Mouse (Mus musculus): Measurements from ENCODE around the gene Fbxw8.

Fbxw8 gene

DNA sequence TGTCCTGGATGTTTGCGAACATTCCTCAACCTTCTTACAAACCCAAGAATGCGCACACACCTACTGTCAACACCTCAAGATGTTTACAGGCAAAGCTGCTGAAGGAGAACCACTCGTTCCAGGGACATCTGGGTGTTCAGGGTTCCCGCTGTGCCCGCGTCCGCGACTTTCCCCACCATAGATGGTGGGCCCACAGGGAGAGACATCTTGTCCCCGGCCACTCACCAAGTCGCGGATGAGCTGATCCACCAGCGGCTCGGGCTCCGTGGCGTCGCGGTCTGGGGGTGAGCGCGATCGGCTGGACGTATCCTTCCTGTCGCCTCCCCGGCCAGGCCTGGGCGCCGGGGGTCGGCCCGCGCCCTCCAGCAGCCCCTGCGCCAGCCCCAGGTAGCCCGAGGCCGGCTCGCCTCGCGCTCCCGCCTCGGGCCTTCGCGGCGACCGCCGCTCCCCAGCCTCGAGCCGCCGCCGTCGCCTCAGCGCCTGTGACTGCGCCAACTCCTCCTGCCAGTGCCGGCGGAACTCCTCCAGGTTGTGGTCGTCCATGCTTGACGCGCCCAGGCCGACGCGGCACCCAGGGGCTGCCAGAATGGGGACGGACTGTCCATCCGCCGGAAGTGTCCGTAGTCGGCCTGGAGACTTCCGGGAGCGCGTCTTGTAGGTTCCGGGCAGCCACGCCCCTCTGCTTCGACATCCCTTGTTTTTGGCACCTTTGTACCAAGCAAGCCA is at the start of gene Fbxw8:
TSS of gene Fbxw8 (minus strand) at position 626 of the 726 bp plus-strand sequence.
- DNase-seq (ENCODE audit: low spot score in 2 of 2): peak; percentile 84 to 92

DNA sequence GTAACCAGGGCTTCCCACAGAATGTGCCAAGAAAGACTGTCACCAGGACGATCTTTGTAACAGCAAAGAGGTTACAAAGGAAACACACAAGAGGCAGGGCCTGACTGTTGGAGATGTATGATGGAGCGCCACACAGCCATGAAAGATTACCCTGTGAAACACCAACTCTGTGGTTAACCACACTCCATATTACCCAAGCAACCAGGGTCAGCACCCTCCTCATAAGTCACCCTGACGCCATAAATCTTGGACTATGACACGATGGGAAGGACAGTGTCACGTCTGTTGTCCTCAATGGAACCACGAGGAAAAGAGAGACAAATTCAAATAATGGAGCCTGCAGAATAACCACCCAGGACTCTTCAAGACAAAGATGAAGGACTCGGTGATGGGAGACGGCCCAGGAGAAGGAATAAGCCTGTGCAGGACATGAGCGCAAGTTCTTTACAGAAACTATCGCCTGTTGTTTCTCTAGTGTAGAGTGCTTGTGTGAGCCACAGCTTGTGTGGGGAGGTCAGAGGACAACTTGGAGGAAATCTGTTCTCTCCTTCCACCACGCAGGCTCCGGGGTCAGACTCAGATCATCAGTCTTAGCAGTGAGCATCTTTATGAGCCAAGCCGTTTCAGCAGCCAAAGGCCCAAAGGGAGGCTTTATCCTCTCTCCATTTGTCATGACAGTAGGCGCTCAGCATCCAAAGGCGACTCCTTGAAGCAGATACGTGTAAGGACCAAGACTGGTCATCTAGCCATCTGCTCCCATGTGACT is 49.6 kb upstream of the Fbxw8 start:
- no peak for DNase-seq (ENCODE audit: low spot score in 2 of 2)

DNA sequence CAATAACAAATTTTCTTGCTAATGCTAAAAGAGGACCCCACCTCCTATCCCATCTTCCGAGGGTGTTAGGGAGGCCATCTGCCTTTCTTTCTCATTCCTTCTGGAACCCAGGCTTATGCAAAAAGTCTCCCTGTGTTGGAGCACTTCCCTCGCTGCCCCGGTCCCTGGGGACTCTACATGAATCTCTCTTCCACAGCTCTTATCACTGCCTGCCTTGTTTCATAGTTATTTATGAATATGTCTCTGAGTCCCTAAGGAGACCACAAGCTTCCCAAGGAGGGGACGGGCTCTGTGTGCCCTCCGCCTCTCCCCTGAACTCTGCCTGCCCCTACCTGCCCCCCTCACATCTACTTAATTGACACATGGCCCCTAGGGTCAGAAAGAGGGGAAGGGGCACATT is 44.4 kb upstream of the Fbxw8 start:
- DNase-seq (ENCODE audit: low spot score in 2 of 2): no peak

DNA sequence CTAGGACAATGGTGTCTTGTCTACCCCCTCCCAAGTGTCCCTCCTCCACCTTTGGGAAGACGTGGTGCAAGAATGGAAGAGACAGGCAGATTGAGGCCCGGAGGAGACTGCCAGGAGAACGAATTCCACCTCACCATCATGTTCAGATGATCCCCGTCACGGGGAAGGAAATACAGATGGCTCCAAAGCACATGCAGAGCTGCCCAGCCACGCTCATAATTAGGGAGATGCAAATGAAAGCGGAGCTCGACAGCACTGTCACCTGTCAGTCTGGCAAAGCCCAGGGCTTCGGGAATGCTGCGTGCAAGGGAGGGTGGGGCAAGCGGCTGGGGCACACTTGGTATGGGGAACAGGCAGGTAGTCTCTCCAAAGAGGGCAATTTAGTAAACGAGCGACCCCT is 42.2 kb upstream of the Fbxw8 start:
- no peak for DNase-seq (ENCODE audit: low spot score in 2 of 2)

DNA sequence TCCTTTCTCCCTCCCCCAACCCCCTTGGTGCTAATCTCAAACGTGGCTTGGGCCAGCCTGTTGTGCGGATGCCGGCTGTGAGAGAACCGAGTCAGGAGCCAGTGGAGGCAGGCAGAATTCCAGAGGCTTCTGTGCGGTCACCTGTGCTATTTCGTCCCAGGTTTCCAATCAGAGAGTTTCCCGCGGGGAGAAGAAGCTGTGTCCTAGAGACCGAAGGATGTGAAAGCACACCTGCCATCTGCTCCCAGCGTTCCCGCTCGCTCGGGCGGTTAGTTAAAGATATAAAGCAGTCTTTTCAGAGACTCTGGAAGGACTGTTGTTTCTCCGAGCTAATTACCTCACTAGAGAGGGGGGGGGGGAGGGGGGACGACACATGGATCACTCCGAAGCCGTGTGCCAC is 37.0 kb upstream of the Fbxw8 start:
- DNase-seq (ENCODE audit: low spot score in 2 of 2): no peak

DNA sequence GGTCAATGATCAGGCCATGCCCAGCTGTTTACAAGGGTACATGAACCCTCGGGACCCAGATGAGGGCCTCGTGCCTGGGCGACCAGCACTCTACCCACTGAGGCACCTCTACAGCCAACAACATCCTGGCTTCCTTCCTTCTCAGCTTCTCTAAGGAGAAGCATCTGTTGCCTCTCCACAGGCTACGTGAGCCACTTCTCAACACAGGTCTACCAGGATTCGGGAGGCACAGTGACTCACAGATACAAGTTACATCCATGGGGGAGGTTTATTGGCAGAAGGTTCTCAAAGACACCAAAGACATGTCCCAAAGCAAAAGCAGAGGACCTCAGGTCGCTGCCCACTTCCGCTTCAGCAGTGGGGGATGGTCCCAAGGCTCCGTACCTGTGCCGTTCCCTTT is 35.2 kb upstream of the Fbxw8 start:
- DNase-seq (ENCODE audit: low spot score in 2 of 2): no peak

DNA sequence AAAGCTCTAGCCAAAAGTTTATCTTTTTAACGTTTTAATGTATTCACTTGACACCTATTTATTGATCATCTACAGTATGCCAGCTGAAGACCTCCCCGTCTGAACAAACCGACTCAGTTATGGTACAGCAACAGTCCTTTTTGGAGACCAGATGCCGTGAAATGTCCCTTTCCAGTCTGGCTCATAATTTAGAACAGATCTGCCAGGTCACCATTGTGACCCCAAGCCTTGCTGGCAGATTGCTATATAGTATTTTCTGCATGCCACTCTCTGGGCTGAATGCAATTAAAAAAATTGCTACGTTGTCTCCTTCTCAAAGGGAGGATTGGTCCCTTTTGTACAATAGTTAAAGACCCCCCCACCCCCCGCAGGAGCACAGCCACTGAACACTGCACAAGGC is 33.1 kb upstream of the Fbxw8 start:
- DNase-seq (ENCODE audit: low spot score in 2 of 2): no peak

DNA sequence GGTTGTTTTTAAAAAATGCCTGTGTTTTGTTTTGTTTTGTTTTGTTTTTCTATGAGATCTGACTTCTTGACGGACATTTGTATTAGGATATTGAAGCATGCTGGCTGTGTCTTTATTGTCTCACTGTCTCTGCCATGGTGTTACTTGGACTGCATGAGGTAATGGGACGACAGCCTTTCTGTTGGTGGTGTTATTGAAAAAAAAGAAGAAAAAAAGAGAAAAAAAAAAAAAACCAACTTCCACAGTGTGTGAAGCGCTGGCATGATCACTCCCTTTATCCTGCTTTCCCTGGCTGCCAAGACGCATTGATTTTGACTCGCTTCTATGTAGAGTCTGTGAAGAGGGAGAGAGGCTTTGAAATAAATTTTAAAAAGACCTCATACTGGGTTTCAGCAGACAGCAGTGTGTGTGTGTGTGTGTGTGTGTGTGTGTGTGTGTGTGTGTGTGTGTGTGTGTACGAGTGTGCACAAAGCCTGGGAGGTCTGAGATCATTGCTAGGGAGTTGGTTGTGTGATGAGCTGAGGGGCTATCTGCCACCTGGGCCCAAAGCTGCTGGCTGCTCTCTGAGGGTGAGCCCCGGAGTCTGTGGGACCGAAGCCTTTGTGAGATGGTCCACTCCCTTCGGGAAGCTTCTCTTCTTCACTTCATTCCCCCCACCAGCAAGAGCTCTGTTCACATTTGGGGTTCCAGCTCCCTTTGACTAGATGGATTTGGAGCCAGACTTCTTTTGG is 31.8 kb upstream of the Fbxw8 start:
- no peak for DNase-seq (ENCODE audit: low spot score in 2 of 2)

DNA sequence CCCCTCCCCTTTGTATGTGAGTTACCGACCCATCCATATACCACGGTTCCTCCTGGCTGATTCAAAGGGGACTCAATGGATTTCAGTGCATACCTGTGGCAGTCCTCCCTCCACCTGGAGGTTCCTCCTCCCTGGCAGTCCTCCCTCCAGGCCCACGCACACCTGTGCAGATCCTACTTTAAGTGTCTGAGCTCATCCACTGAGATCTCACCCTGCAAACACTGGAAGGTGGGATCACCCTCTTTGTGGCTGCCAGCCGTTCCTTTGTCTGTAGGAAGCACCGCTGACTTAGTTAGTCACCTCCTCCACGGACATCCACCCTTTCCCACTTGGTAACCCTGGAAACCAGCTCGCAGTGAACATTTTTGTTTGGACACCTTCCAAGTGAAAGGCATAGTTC is 22.4 kb upstream of the Fbxw8 start:
- no peak for DNase-seq (ENCODE audit: low spot score in 2 of 2)

DNA sequence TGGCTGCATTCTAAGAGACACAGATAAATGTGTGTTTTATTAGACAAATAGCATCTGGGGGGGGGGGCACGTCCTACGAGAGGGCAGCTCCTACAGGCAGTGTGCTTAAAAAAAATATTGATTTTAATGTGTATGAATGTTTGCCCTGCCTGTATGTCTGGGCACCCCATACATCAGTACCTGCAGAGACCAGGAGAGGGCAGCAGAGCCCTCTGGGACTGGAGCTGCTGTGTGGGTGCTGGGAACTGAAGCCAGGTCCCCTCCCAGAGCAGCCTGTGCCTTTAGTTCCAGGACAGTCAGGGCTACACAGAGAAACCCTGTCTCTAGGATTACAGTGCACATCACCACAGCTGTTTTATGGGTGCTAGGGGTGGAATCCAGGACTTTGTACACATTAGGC is 19.9 kb upstream of the Fbxw8 start:
- no peak for DNase-seq (ENCODE audit: low spot score in 2 of 2)

DNA sequence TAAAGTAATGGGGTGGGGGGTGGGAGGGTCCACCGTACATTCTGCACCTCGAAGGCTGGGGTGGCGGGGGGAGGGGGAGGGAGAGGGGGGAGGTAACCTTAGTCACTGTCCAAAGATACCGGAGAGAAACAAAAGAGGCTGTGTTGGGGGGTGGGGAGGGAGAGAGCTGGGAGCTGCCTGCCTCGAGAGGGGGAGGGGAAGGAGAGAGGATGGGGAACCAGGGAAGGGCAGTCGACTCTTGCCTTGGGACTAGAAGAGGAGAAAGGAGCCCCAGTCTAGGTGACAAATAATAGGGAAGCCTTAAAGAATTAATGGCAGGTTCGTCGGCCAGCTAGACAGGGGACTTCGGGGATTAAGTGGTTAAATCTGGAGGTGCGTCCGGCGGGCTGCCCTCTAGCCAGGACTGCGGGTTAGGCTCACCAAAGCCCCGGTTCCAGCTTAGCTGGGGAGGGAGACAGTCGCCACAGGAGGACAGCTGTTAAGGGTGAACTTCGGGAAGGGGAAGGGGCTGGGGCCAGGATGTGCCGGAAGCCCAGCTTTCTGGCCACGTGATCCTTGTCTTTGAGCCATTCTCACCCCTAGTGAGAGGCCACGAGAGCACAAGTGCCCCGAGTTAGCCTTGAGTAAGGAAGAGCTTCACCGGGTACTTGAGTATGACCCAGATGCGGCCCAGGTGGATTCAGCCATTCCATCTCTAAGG is 19.2 kb upstream of the Fbxw8 start:
- DNase-seq (ENCODE audit: low spot score in 2 of 2): no peak

DNA sequence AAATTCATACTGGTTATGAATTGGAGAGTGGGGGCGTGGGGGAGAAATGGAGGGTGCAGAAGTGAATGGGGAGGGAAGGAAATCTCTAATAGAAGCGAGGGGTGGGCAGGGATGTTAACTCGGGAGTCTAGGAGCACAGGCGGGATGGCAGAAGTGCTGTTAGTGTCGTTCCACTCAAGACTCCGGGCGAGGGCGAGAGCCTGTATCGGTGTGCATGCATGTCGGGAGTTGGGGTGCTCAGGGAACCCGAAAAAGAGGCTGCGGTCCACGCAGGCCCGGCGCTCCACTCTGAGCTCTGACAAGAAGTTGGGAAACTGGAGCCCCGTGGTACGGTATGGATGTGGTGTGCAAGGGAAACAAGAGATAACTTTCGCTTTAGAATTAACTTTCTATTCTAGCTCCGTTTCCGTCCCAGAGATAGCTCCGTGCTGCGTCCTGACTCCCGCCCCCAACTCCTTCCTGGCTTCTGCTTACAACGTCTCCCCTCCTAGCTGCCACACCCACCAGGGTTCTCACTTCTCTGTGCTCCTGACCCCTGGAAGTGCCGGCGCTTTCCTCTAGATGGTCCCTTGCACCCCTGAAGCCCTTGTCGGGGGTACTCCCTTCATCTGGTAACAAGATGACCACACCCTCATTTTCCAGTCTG is 16.9 kb upstream of the Fbxw8 start:
- no peak for DNase-seq (ENCODE audit: low spot score in 2 of 2)

DNA sequence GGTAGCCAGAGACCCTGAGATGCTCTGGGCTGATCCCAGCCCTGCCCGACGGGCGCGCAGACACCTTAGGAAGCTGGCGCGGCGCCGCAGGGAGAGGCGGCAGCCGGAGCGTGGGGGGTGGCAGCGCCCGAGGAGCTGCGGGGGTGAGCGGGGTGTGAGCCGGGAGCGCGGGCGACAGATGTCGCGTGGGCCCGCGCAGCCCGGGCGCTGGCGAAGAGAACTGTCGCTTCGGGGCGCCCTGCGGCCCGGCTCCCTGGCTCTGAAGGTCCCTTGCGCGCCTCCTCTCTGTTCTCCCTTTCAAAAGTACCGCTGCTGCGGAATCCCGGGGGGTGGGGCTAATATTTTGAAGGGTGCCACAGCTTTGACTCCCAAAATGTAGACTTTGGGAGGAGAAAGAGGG is 16.4 kb upstream of the Fbxw8 start:
- no peak for DNase-seq (ENCODE audit: low spot score in 2 of 2)

DNA sequence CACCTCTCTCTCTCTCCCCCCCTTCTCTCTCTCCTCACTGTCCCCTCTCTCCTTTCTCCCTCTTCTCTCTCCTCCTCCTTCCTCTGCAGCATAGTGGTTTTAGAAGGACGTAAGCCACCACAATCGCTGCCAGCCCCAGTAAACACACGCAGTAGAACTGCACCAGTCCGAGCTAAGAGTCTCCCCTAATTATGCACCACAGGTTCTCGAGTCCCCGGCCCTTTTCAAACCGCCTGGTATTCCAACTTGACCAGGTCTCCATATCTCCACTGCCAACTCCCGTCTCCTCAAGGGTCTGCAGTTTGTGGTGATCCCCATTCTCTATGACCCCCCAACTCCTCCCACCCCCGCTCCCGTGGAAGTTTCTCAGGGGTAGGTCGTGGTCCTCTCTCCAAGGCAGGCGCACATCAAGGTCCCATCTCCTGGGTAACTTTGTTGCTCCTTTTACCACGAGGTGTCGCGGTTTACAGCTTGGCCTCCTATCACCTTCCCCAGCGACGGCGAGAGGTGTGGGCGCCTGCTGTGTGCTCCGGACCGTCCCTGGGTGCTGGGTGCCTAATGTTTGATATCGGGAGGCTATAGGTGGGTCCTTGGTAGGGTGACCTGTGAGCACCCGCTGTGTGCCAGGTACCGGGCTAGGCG is 15.7 kb upstream of the Fbxw8 start:
- DNase-seq (ENCODE audit: low spot score in 2 of 2): no peak

DNA sequence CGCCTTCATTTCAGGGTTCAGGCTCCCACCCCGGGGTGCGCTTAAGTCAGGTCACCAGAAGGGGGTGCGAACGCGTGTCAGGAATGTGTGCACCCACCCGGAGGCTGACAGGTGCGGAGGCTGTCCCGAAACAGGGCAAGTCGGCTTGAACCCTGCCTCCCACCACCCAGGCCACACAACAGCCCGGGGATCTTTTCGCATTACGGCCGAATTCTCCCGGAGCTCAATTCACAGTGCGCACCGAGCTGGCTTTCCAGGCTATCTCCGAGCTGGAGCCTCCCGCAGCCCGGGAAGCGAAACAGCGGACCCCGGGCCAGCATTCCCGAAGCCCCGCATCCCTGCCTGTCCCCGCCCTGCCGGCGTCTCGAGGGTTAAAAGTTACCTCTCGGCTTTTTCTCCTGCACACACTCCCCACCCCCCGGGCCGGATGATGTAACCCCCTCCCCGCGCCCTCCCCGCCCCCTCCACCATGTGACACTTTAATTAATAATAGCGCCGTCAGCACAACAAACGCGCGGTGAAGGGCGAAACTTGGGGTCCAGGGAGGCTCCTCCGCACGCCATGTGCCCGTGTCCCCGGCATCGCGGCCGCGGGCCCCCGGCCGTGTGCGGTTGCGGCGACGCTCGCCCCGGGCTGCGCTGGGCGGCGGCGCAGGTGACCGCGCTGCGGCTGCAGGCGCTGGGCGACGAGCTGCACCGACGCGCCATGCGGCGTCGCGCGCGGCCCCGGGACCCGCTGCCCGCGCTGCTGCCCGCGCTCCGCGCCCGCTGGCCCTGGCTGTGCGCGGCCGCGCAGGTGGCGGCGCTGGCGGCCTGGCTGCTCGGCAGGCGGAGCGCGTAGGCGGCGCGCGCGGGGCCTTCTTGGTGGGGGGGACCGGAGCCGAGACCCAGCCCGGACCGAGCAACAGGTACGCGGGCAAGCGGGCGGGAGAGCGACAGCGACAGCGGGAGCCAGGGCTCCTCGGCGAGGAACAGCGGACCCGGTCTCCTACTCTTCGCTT is 14.3 kb upstream of the Fbxw8 start:
- DNase-seq (ENCODE audit: low spot score in 2 of 2): no peak

DNA sequence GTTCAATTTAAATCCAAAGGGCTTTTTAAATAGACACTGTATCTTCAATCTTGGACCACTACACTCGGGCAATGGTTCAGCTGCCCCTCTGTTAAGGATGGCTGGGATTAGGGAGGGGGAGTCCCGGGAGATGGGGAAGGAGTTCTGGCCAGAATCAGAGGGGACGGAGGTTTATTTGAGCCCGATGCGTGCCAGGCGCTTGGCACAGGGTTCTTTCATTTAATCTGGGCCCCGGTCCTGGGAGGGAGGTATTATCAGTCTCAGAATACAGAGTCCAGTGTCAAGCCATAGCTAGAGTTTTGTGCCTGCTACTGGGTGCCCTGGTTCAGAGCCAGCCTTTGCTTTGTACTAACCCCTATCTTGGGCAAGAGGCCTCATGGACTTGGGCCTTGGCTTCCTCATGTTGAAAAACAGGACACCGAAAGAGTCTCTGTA is 12.3 kb upstream of the Fbxw8 start:
- DNase-seq (ENCODE audit: low spot score in 2 of 2): peak in 1 of 2 experiments; percentile 54

DNA sequence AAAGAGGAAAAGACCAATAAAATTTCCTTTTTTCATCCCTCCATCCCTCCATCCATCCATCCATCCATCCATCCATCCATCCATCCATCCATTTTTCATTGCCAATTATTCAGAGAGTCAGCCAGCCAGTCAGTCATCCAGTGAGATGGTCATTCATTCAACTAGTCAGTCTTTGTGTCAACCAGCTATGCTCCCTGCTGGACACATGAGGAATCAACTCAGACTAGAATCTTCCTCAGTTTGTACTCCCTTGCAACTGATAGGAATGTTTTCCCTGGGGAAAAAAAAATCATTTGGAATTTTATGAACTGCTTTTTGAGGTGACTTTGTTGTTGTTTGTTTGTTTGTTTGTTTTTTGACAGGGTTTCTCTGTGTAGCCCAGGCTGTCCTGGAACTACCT is 10.2 kb upstream of the Fbxw8 start:
- no peak for DNase-seq (ENCODE audit: low spot score in 2 of 2)

DNA sequence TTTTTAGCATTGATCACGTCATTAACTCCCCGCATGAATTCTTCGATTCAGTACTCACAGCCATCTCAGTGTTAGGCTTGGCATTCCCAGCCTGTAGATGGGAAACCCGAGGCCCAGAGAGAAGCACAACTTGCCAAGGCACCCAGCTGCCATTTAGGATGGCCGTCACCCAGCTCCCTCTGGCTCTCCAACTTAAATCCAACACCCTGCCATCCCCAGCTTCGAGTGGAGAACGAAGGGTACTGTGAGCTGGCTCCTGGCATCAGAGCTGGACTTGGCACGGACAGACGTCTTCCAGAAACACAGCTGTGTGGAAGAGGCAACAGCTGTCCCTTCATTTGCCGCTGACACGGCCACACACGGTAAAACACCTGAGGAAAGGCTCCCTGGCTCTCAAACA is 9.3 kb upstream of the Fbxw8 start, which contains the start of gene Hrk:
TSS of gene Hrk (plus strand) at position 68 of the 400 bp plus-strand sequence.
- no peak for DNase-seq (ENCODE audit: low spot score in 2 of 2)

DNA sequence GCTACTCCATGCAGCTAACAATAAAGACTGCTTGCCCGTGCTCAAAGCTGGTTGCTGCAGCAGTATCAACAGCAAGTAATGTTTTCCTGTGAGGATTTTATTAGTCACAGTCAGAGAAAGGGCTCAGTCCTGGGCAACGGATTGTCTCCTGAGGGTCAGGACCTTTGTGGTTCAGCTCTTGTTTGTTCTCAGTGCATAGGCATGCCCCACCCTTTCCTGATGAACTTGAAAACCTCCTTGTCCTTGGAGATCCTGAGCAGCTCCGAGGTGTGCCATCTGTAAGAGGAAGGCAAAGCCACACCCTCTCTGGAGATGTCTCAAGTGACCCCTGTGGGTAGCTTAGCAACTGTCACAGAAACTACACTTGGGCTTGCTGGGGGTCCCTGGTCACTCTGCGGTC is 5.4 kb upstream of the Fbxw8 start:
- no peak for DNase-seq (ENCODE audit: low spot score in 2 of 2)

DNA sequence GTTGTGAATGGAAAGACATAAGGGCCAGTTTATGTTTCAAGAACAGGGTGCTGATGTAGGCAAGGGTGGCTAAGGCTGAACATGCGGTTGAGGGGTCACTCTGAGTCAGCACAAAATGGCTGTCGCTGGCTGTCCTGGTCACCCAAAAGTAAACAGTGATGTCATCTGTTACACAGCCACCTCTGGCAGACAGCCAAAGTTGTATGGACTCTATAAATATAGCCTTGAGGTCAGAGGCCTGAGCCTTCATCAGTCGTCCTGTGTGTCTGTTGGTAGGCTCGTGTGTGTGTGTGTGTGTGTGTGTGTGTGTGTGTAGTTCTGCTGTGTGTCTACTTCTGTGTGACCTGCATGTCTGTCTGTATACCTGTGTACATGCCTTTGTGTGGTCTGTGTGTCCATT is 1.7 kb upstream of the Fbxw8 start:
- DNase-seq (ENCODE audit: low spot score in 2 of 2): no peak
